Mouse (Mus musculus): ENCODE measurements around the gene B3galt1. TPM values are rescaled to one million over a fixed set of nuclear protein-coding genes. Genes with fewer than 3 reads are reported as not detected.

B3galt1 gene
- total and polyA plus RNA-seq, 3 experiments = 0.72 to 1.9 (median 1.5) TPM

DNA sequence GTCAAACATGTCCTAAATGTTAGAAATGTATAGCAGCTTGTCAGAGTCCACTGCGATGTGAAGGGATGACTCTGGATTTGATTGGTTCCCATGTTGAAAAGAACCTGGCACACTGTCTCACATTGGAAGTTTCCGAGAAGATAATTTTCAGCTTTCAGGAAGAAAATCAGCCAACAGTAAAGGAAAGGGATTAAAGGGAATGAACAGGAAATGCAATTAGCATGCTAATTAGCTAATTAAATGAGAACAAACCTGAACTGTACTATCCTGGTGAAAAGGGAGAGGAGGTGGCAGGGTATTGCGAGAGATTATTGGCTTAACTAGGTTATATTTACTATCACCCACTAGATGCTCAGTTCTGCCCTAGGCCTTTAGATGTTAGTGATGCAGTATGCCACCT, 185.9 kb downstream of the B3galt1 start:
- no peak for TF ChIP-seq POLR2A (IDR thresholded peaks at IDR 0.05; ENCODE audit: insufficient read depth, low read depth, low read length)
- TF ChIP-seq CTCF (IDR thresholded peaks at IDR 0.05) = no peak
- no peak for TF ChIP-seq EP300 (IDR thresholded peaks at IDR 0.05; ENCODE audit: insufficient read depth, low read depth, low read length)
- 85% methylated on average over 3 of the region's 3 CpGs for WGBS
- no peaks in the 10 kb centered on the region for H3K36me3 ChIP-seq (ENCODE audit: control insufficient read depth, insufficient read depth, low read length)
- no peak overlapping the region for H3K9ac ChIP-seq (ENCODE audit: low read depth, low read length)
- no peaks in the 10 kb centered on the region for H3K79me2 ChIP-seq (replicated peaks; ENCODE audit: control insufficient read depth, insufficient read depth, low read length)
- no peaks in the 10 kb centered on the region for H3K4me1 ChIP-seq (ENCODE audit: control insufficient read depth, insufficient read depth, low read length)
- H3K27ac ChIP-seq = no peak overlapping the region
- H3K27me3 ChIP-seq (ENCODE audit: control insufficient read depth, insufficient read depth, low read length) = no peaks in the 10 kb centered on the region
- H3K4me3 ChIP-seq = no peak overlapping the region
- no peak for DNase-seq
- intact Hi-C loops (cut with DNase I) = no loop called here

DNA sequence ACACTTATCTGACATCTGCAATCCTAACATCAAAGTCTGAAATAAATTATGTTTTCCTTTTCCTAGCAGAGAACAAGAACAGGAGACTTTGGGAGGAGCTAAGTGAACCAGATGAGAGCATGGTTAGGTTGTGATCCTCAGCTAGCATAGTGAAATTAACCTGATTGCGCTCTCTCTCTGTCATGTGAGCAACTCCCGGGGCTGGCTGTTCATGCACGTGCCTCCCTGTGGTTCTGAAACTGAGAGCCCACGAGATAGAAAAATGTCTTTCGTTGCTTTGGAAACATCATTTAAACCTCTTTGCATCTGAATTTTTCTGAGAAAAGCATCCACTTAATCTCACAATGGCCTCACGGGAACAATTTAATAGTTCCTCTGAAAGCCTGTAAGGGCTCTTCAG, 190.8 kb downstream of the B3galt1 start:
- Histone ChIP-seq H3K36me3 (ENCODE audit: control insufficient read depth, insufficient read depth, low read length) (no peaks in the 10 kb centered on the region), H3K27ac (no peak overlapping the region), H3K4me3 (no peak overlapping the region), H3K4me1 (ENCODE audit: control insufficient read depth, insufficient read depth, low read length) (no peaks in the 10 kb centered on the region), H3K79me2 (replicated peaks; ENCODE audit: control insufficient read depth, insufficient read depth, low read length) (no peaks in the 10 kb centered on the region), H3K9ac (ENCODE audit: low read depth, low read length) (no peak overlapping the region), H3K27me3 (ENCODE audit: control insufficient read depth, insufficient read depth, low read length) (no peaks in the 10 kb centered on the region)
- no peak for DNase-seq
- WGBS = 86% methylated on average over 6 of the region's 6 CpGs
- TF ChIP-seq EP300 (IDR thresholded peaks at IDR 0.05; ENCODE audit: insufficient read depth, low read depth, low read length) = no peak
- no peak for TF ChIP-seq CTCF (IDR thresholded peaks at IDR 0.05)
- no peak for TF ChIP-seq POLR2A (IDR thresholded peaks at IDR 0.05; ENCODE audit: insufficient read depth, low read depth, low read length)
- intact Hi-C loops (cut with DNase I) = no loop called here

DNA sequence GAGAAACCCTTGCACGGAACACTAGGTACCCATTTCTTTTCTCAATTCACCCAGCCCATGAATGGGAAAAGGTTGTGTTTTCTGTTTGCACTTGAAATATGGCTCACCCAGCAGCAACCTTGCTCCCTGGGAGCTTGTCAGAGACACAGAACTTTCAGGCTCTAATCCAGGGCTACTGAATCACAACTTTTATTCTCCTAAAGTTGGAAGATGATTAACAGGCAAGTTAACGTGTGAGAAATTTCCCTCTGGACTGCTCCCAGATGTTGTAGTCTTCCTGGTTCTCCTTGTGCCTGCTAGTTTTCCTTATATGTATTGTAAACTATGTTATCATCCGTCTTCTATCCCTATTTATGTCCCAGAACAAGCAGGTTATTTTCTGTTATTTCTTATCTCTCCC, 221.9 kb downstream of the B3galt1 start:
- intact Hi-C loops (cut with DNase I) = no loop called here
- WGBS = 67% methylated on average over 3 of the region's 3 CpGs

DNA sequence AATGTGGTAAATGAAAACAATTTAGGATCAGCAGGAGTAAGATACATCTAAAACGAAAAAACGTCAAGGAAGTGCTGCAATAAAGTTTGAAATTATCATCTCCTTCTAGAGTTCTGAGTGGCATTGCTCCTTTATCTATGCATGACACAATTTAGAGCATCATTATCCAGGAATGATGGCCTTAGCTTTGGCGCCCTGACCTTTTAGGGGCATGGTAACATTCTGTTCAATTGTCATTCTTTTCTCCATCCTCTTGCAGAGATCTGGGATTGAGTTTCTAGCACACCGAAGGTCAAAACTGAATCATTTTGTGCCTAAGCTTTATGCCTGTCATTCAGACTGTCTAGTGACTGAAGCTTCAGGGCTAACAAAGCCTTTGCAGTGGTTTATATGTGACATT, 231.9 kb downstream of the B3galt1 start:
- no peak for TF ChIP-seq CTCF (IDR thresholded peaks at IDR 0.05)
- no peak for TF ChIP-seq EP300 (IDR thresholded peaks at IDR 0.05; ENCODE audit: insufficient read depth, low read depth, low read length)
- TF ChIP-seq POLR2A (IDR thresholded peaks at IDR 0.05; ENCODE audit: insufficient read depth, low read depth, low read length) = no peak
- Histone ChIP-seq H3K36me3 (ENCODE audit: control insufficient read depth, insufficient read depth, low read length) (no peaks in the 10 kb centered on the region), H3K4me3 (no peak overlapping the region), H3K79me2 (replicated peaks; ENCODE audit: control insufficient read depth, insufficient read depth, low read length) (no peaks in the 10 kb centered on the region), H3K4me1 (ENCODE audit: control insufficient read depth, insufficient read depth, low read length) (no peaks in the 10 kb centered on the region), H3K27ac (no peak overlapping the region), H3K9ac (ENCODE audit: low read depth, low read length) (no peak overlapping the region), H3K27me3 (ENCODE audit: control insufficient read depth, insufficient read depth, low read length) (no peaks in the 10 kb centered on the region)
- DNase-seq = no peak
- WGBS = 84% methylated on average over 4 of the region's 4 CpGs
- intact Hi-C loops (cut with DNase I) = no loop called here

More for the DNA sequence above, 221.9 kb downstream of the B3galt1 start:
- Histone ChIP-seq H3K4me3 (no peak overlapping the region), H3K27ac (no peak overlapping the region), H3K79me2 (replicated peaks; ENCODE audit: control insufficient read depth, insufficient read depth, low read length) (no peaks in the 10 kb centered on the region), H3K9ac (ENCODE audit: low read depth, low read length) (no peak overlapping the region), H3K36me3 (ENCODE audit: control insufficient read depth, insufficient read depth, low read length) (no peaks in the 10 kb centered on the region), H3K4me1 (ENCODE audit: control insufficient read depth, insufficient read depth, low read length) (no peaks in the 10 kb centered on the region), H3K27me3 (ENCODE audit: control insufficient read depth, insufficient read depth, low read length) (no peaks in the 10 kb centered on the region)
- TF ChIP-seq CTCF (IDR thresholded peaks at IDR 0.05) (no peak), EP300 (IDR thresholded peaks at IDR 0.05; ENCODE audit: insufficient read depth, low read depth, low read length) (no peak), POLR2A (IDR thresholded peaks at IDR 0.05; ENCODE audit: insufficient read depth, low read depth, low read length) (no peak)
- DNase-seq = no peak

DNA sequence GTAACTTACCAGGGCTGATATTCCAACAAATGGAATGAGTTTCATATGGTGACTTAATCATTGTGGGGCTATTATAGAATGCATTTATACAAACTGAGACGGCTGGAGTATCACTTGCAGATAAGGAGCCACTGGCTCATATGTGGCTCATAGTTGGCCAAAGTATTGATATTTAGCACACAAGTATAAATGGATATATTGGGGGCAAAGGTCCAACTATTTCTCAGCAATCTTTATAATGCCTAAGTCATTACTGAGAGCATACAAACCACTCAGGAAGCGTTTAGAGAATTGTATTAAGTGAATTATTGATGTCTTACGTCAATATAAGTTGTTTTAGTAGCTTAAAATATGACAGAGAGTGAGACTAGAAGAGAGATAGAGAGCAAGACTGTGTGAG, 234.3 kb downstream of the B3galt1 start:
- DNase-seq = no peak
- intact Hi-C loops (cut with DNase I) = no loop called here

DNA sequence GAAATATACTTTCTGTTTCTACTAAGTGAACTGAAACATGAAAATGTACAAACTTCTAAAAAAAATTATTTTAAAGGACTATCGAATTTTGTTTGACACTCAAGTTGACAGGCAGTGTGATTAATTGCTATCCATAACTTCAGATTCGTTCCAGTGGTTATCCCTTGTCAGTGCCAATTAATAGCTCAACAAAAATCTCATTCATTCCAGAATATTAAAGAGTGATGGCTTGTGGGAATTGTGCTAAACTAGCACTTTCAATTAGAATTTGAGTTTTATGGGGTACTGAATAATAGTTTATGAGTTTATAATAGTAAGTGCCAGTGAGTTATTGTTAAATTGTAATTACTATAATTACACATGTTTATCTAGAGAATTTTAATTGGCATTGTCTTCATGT, 250.5 kb downstream of the B3galt1 start:
- H3K9ac ChIP-seq (ENCODE audit: low read depth, low read length) = no peak overlapping the region
- no peak for DNase-seq
- no peaks in the 10 kb centered on the region for H3K4me1 ChIP-seq (ENCODE audit: control insufficient read depth, insufficient read depth, low read length)
- no peak overlapping the region for H3K27ac ChIP-seq
- WGBS = 67% methylated on average over 2 of the region's 2 CpGs
- no peak overlapping the region for H3K4me3 ChIP-seq
- intact Hi-C loops (cut with DNase I) = no loop called here
- H3K27me3 ChIP-seq (ENCODE audit: control insufficient read depth, insufficient read depth, low read length) = no peaks in the 10 kb centered on the region; the same call in 1 of the 2 replicates
- H3K36me3 ChIP-seq (ENCODE audit: control insufficient read depth, insufficient read depth, low read length) = no peaks in the 10 kb centered on the region
- TF ChIP-seq CTCF (IDR thresholded peaks at IDR 0.05) = no peak
- TF ChIP-seq POLR2A (IDR thresholded peaks at IDR 0.05; ENCODE audit: insufficient read depth, low read depth, low read length) = no peak
- TF ChIP-seq EP300 (IDR thresholded peaks at IDR 0.05; ENCODE audit: insufficient read depth, low read depth, low read length) = no peak
- H3K79me2 ChIP-seq (replicated peaks; ENCODE audit: control insufficient read depth, insufficient read depth, low read length) = no peaks in the 10 kb centered on the region

More for the DNA sequence above, 234.3 kb downstream of the B3galt1 start:
- Histone ChIP-seq H3K9ac (ENCODE audit: low read depth, low read length) (no peak overlapping the region), H3K36me3 (ENCODE audit: control insufficient read depth, insufficient read depth, low read length) (no peaks in the 10 kb centered on the region), H3K79me2 (replicated peaks; ENCODE audit: control insufficient read depth, insufficient read depth, low read length) (no peaks in the 10 kb centered on the region), H3K27me3 (ENCODE audit: control insufficient read depth, insufficient read depth, low read length) (no peaks in the 10 kb centered on the region), H3K4me1 (ENCODE audit: control insufficient read depth, insufficient read depth, low read length) (no peaks in the 10 kb centered on the region), H3K4me3 (no peak overlapping the region), H3K27ac (no peak overlapping the region)
- TF ChIP-seq EP300 (IDR thresholded peaks at IDR 0.05; ENCODE audit: insufficient read depth, low read depth, low read length) (no peak), POLR2A (IDR thresholded peaks at IDR 0.05; ENCODE audit: insufficient read depth, low read depth, low read length) (no peak), CTCF (IDR thresholded peaks at IDR 0.05) (no peak)
- WGBS = 68% methylated on average over 3 of the region's 3 CpGs

Data from heart, adult 2 months (tissue).